Mouse (Mus musculus): ENCODE data around the gene Esyt1.

The Esyt1 gene

GRCm38 (mm10) chr10:128538340-128538870 lies 12.7 kb upstream of the Esyt1 start:
- DNase-seq (ENCODE audit: low read depth, low spot score) = no peak

GRCm38 (mm10) chr10:128536266-128536940 lies 10.7 kb upstream of the Esyt1 start:
- peak; percentile 65 for DNase-seq (ENCODE audit: low read depth, low spot score)

- DNase-seq (ENCODE audit: low read depth, low spot score) = no peak
Observed at GRCm38 (mm10) chr10:128535624-128536265, 10.1 kb upstream of the Esyt1 start.

- DNase-seq (ENCODE audit: low read depth, low spot score) = no peak
Observed at GRCm38 (mm10) chr10:128535206-128535605, 9.5 kb upstream of the Esyt1 start.

GRCm38 (mm10) chr10:128526366-128527356 lies 990 bp upstream of the Esyt1 start:
- no peak for DNase-seq (ENCODE audit: low read depth, low spot score)

GRCm38 (mm10) chr10:128524732-128525662 lies 674 bp downstream of the Esyt1 start:
- no peak for DNase-seq (ENCODE audit: low read depth, low spot score)

GRCm38 (mm10) chr10:128524111-128524731 lies 1.4 kb downstream of the Esyt1 start:
- no peak for DNase-seq (ENCODE audit: low read depth, low spot score)

GRCm38 (mm10) chr10:128522351-128522750 lies 3.3 kb downstream of the Esyt1 start:
- no peak for DNase-seq (ENCODE audit: low read depth, low spot score)

GRCm38 (mm10) chr10:128520591-128520990 lies 5.1 kb downstream of the Esyt1 start:
- no peak for DNase-seq (ENCODE audit: low read depth, low spot score)

- no peak for DNase-seq (ENCODE audit: low read depth, low spot score)
Observed at GRCm38 (mm10) chr10:128518833-128519232, 6.8 kb downstream of the Esyt1 start.

GRCm38 (mm10) chr10:128516677-128517076 lies 9.0 kb downstream of the Esyt1 start:
- DNase-seq (ENCODE audit: low read depth, low spot score) = no peak

- no peak for DNase-seq (ENCODE audit: low read depth, low spot score)
Observed at GRCm38 (mm10) chr10:128516029-128516428, 9.6 kb downstream of the Esyt1 start.

GRCm38 (mm10) chr10:128515044-128515443 lies 10.6 kb downstream of the Esyt1 start:
- DNase-seq (ENCODE audit: low read depth, low spot score) = no peak

GRCm38 (mm10) chr10:128511761-128512160 lies 13.9 kb downstream of the Esyt1 start:
- DNase-seq (ENCODE audit: low read depth, low spot score) = no peak

- no peak for DNase-seq (ENCODE audit: low read depth, low spot score)
Observed at GRCm38 (mm10) chr10:128511189-128511588, 14.5 kb downstream of the Esyt1 start.

- no peak for DNase-seq (ENCODE audit: low read depth, low spot score)
Observed at GRCm38 (mm10) chr10:128510301-128510700, 15.4 kb downstream of the Esyt1 start.

GRCm38 (mm10) chr10:128509831-128510230 lies 15.8 kb downstream of the Esyt1 start:
- DNase-seq (ENCODE audit: low read depth, low spot score) = no peak

GRCm38 (mm10) chr10:128509203-128509602 lies 16.5 kb downstream of the Esyt1 start:
- DNase-seq (ENCODE audit: low read depth, low spot score) = no peak

- DNase-seq (ENCODE audit: low read depth, low spot score) = no peak
Observed at GRCm38 (mm10) chr10:128508260-128508659, 17.4 kb downstream of the Esyt1 start.

- DNase-seq (ENCODE audit: low read depth, low spot score) = no peak
Observed at GRCm38 (mm10) chr10:128505974-128506373, 19.7 kb downstream of the Esyt1 start.
